Comparison of ENCODE assay signal across 8 mouse cellular contexts in genomic region chr9:42530221-42531152, GRCm38 (mm10). TPM values are rescaled to one million over a fixed set of nuclear protein-coding genes. Genes with fewer than 3 reads are reported as not detected.
DNase-seq lines count a peak whose midpoint lies in the region; ATAC-seq and TF ChIP-seq lines count a peak whose summit lies in the region.

No protein-coding gene starts in this region.

- no peaks in the 10 kb centered on the region for H3K9me3 ChIP-seq in forebrain, embryonic 12.5 days
- no peaks in the 10 kb centered on the region for H3K9me3 ChIP-seq in midbrain, embryonic 15.5 days
- no peaks in the 10 kb centered on the region for H3K9me3 ChIP-seq in intestine, embryonic 16.5 days (ENCODE audit: control insufficient read depth, low read length)

- H3K27me3 ChIP-seq in cerebellum, adult 2 months (ENCODE audit: control insufficient read depth, insufficient read depth, low read length): no peaks in the 10 kb centered on the region
- no peaks in the 10 kb centered on the region for H3K27me3 ChIP-seq in forebrain, embryonic 12.5 days
- no peaks in the 10 kb centered on the region for H3K27me3 ChIP-seq in midbrain, embryonic 15.5 days (replicated peaks)
- no peaks in the 10 kb centered on the region for H3K27me3 ChIP-seq in intestine, embryonic 16.5 days (replicated peaks; ENCODE audit: control insufficient read depth, insufficient read depth, low read length)

- no peak overlapping the region for H3K4me2 ChIP-seq in forebrain, embryonic 12.5 days
- no peak overlapping the region for H3K4me2 ChIP-seq in midbrain, embryonic 15.5 days
- H3K4me2 ChIP-seq in intestine, embryonic 16.5 days (ENCODE audit: low read depth, low read length): no peak overlapping the region

- no peaks in the 10 kb centered on the region for H3K36me3 ChIP-seq in forebrain, embryonic 12.5 days (replicated peaks)
- no peaks in the 10 kb centered on the region for H3K36me3 ChIP-seq in midbrain, embryonic 15.5 days (replicated peaks)
- H3K36me3 ChIP-seq in intestine, embryonic 16.5 days (ENCODE audit: control insufficient read depth, insufficient read depth, low read length): no peaks in the 10 kb centered on the region

- no peak overlapping the region for H3K9ac ChIP-seq in forebrain, embryonic 12.5 days
- no peak overlapping the region for H3K9ac ChIP-seq in midbrain, embryonic 15.5 days
- no peak overlapping the region for H3K9ac ChIP-seq in intestine, embryonic 16.5 days (ENCODE audit: low read depth, low read length)

- H3K4me1 ChIP-seq in cerebellum, adult 2 months (ENCODE audit: control insufficient read depth, insufficient read depth, low read length): peaks cover 11% of the 10 kb centered on the region
- H3K4me1 ChIP-seq in forebrain, embryonic 12.5 days: peaks cover 23% of the 10 kb centered on the region
- H3K4me1 ChIP-seq in midbrain, embryonic 15.5 days: peaks cover 19% of the 10 kb centered on the region
- no peaks in the 10 kb centered on the region for H3K4me1 ChIP-seq in intestine, embryonic 16.5 days (ENCODE audit: control insufficient read depth, insufficient read depth, low read length)

- WGBS in cerebellum, adult 2 months: 26% methylated on average over 7 of the region's 7 CpGs
- WGBS in forebrain, embryonic 12.5 days: 77% methylated on average over 7 of the region's 7 CpGs
- WGBS in midbrain, embryonic 15.5 days: 59% methylated on average over 7 of the region's 7 CpGs
- 51% methylated on average over 7 of the region's 7 CpGs for WGBS in intestine, embryonic 16.5 days

- H3K4me3 ChIP-seq in cerebellum, adult 2 months (replicated peaks; ENCODE audit: insufficient read depth, low read depth, low read length): no peak overlapping the region
- H3K4me3 ChIP-seq in forebrain, embryonic 12.5 days (replicated peaks): no peak overlapping the region
- no peak overlapping the region for H3K4me3 ChIP-seq in midbrain, embryonic 15.5 days
- no peak overlapping the region for H3K4me3 ChIP-seq in intestine, embryonic 16.5 days (ENCODE audit: low read length)

- peak; percentile 38 to 49 for DNase-seq in cerebellum, adult 2 months
- DNase-seq in layer of hippocampus, adult 9-11 months: peak; percentile 76
- no peak for DNase-seq in yolk sac, embryonic 10.5 days (ENCODE audit: low spot score)
- DNase-seq in ovary, postnatal 14 days (ENCODE audit: low spot score): no peak
- DNase-seq in thymus, postnatal 14 days: no peak

- no peak overlapping the region; the same call in 1 of the 2 replicates for H3K27ac ChIP-seq in cerebellum, adult 2 months (ENCODE audit: insufficient read depth, low read length)
- H3K27ac ChIP-seq in forebrain, embryonic 12.5 days: peak overlapping the region; percentile 80
- H3K27ac ChIP-seq in midbrain, embryonic 15.5 days: 0 out of 2 replicates have a peak overlapping the region, but pooled peaks have one; percentile 46
- H3K27ac ChIP-seq in intestine, embryonic 16.5 days (ENCODE audit: low read length): no peak overlapping the region

- peak; percentile 46; the same call in 1 of the 2 replicates for ATAC-seq in forebrain, embryonic 12.5 days (ENCODE audit: low FRiP score)
- ATAC-seq in midbrain, embryonic 15.5 days (replicated peaks): peak; percentile 60; the same call in 1 of the 2 replicates
- ATAC-seq in intestine, embryonic 16.5 days: no peak

- no peak for TF ChIP-seq CTCF in cerebellum, adult 2 months (IDR thresholded peaks at IDR 0.05; ENCODE audit: borderline replicate concordance, insufficient read depth, low read depth, low read length)

- no peak for TF ChIP-seq POLR2A in cerebellum, adult 2 months (IDR thresholded peaks at IDR 0.05; ENCODE audit: borderline replicate concordance, insufficient read depth, low read length)

RNA-seq across cellular contexts. Expression of gene Tbcel, which starts 22.9 kb away (rescaled TPM):
- polyA plus RNA-seq in cerebellum, adult 2 months (2012; rRNA removed): 32.8 and 33.0 TPM in 2 replicates
- polyA plus RNA-seq in forebrain, embryonic 12.5 days (2016; fragmentation: Nextera tagmentation; extraction: Ambion mirVana): 4.9 and 6.1 TPM in 2 replicates
- 3.6 and 4.4 TPM in 2 replicates for polyA plus RNA-seq in midbrain, embryonic 15.5 days (2015; fragmentation: Nextera tagmentation; extraction: Ambion mirVana)
- 5.1 and 6.0 TPM in 2 replicates for polyA plus RNA-seq in intestine, embryonic 16.5 days (2015; fragmentation: Nextera tagmentation; extraction: Ambion mirVana)

Comparison
In these comparisons a context has a peak if more than half of its experiments do, and no peak if none do; other contexts are left out.
1. DNase-seq: peak in cerebellum, adult 2 months (2 of 2) and layer of hippocampus, adult 9-11 months (single experiment); none in yolk sac, embryonic 10.5 days (single experiment), ovary, postnatal 14 days (single experiment) and thymus, postnatal 14 days (single experiment).
2. H3K27ac ChIP-seq: peak in forebrain, embryonic 12.5 days (single experiment) and midbrain, embryonic 15.5 days (single experiment); none in cerebellum, adult 2 months (single experiment) and intestine, embryonic 16.5 days (single experiment).